Mouse (Mus musculus) kidney, adult 18-20 months (tissue): ENCODE measurements around the gene Yipf7.

ENCODE experiments used
- DNase-seq: peaks from one replicate; pipeline ENCODE4 v3.0.0; 2021

Yipf7 gene

DNA sequence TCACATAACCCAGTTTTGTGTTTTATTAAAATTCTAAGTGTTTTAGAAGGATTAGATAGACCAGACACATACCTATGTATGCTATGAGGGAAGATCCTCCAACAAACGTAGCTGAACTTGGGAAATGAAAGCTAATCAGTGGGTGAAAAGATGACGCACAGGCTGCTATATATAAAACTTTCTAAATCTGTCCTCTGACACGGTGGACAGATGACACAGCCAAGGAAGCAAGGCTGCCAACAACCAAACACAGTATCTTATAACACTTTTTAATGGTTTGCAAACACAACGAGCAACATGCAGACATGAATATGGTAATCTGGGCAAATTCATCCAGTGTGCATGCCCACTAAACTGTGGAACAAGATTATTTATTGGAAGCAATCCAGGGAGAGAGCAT lies at the start of gene Yipf7:
TSS of gene Yipf7 (minus strand) at position 160 of the 400 bp plus-strand sequence.
- no peak for DNase-seq

DNA sequence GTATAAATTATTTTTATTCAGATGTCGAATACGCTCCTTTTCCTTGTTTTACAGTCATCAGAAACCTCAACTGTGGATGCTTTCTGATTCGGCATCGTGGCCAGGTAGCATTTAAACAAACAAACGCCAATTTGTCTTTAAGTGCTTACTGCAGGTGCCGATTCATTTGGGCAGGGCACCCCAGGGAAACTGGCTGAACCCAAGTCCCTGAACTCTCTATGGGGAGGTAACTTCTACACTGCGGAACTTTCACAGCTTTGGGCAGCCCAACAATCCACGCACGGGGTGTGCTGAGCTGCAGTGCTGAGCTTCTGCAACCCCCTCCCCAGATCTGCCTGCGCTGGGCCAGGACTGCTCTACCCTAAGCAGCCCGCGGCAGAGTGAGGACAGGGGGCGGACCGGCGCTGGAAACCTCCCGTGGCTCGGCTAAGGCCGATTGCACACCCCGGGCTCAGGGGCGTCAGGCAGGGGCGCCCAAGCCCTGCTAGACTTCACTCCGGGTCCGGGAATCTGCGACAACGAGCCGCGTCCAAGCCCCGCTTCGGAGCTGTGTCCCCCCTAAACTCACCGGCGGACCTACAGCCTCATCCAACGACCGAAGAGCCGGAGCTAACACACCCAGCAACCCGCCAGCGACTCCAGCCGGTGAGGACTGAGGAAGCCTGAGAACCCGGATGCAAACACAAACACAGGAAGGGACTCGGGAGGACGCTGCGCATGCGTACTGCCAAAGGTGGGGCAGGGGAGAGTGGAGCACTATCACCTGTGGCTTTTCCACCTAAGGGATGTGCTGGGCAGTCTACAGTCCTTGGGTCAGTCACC lies 49.4 kb upstream of the Yipf7 start, which contains the start of gene Gnpda2:
TSS of gene Gnpda2 (minus strand) at position 701 of the 822 bp plus-strand sequence.
- DNase-seq: peak; percentile 82

DNA sequence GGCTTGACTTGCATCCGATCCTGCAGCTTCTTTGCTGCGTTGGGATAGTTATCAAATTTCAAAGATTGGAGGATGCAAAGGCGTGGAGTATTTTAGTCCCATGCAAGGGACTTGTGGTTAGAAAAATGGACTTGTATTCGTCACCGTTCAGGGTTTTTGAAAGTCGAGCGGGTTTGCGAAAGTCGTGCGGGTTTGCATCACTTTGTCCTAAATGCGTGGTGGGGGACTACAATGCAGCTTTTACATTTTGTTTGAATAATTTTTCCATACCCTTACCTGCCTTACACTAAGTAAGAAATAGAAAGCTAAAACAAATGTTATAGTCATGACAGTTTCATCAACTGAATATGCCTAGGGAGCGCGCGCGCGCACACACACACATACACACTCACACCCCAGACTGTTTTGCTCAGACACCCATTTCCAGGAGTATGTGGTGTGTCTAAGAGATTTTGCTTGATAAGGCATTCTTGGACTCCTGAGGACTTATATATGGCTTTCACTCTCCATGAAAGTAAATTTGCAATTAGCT lies 15.0 kb upstream of the Yipf7 start:
- no peak for DNase-seq

DNA sequence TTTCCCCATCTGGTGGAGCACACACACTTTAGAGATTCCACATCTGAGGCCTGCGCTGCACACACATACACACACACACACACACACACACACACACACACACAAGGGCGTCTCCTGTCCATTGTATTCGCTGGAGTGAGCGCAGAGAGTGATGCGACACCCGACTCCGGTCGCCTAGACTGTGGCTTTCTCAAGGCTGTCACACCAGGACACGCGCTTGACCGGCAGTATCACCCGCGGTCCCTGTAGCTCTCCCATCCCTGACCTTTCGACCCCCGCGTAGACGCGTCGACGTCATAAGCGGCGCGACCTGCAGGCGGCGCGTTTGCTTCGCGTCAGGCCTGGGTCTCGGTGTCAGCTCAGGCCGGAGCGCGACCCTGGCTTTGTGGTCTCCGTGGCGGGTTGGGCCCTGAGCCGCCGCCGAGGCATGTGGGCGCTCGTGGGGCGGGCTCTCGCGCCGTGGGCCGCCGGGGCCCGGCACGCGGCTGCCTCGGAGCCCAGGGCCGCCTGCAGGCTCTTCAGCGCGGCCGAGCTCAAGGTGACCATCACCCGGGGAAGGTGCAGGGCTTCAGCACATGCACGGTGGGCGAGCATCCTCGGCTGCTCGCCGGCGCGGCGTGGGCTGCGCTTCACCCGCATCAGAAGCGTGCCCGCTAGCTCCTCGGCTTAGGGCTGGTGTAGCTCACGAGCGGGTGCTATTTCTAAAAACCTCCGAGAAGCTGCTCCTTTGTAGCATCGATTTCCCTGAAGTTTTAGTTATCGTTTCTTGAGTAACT lies 14.4 kb upstream of the Yipf7 start, which contains the start of gene Guf1:
TSS of gene Guf1 (plus strand) at position 296 of the 776 bp plus-strand sequence.
- peak; percentile 96 for DNase-seq

DNA sequence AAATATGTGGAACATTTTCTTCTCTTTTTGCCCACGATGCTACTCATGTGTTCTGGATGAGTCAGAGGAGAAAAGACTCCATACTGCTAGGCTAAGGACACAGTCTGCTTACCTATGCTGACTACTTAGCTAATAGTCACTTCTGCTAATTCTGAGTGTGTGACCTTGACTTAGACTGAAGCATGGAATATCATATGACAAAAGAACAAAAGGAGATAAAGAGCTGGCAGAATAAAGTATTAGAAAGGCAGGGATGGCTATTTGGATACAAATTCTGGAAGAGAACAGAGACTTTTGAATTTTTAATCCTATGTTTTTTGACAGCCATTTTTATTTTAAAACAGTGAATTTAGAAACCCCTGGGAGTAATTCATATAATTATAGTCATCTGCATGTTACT lies 768 bp downstream of the Yipf7 start:
- DNase-seq: no peak

DNA sequence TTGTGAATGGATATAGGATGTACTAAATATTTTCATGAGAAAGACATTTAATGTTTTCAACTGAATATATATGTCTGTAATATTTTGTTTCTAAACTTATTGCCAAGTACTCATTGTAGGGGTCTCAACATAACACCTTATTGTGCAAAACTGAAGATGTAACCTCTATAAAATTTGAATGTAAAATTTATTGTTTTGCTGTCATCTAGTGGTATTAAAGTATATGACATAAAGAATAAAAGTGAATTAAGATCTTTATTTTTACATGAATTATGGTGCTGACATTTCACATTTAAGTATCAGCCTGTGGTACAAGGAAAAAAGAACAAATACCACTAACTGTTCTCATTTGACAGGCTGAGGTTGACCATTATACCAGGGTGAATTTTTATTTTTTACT lies 18.5 kb downstream of the Yipf7 start:
- no peak for DNase-seq

DNA sequence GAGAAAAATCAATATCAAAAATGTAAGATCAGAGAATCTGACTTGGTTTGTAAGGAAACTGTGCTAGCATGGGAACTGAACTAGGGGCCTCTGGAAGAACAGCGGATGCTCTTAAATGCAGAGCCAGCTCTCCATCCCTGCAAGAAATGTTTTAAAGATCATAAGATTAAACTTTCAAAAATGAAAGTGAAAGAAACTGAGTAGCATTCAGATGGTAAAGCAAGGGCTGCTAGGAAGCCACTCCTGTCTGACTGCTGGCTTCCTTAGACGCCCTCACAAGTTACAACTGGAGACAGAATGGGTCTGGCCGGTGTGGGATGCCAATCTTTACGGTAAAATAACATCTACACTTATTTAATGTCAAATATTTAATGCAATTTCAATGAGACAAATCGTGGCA lies 20.4 kb downstream of the Yipf7 start:
- DNase-seq: no peak

DNA sequence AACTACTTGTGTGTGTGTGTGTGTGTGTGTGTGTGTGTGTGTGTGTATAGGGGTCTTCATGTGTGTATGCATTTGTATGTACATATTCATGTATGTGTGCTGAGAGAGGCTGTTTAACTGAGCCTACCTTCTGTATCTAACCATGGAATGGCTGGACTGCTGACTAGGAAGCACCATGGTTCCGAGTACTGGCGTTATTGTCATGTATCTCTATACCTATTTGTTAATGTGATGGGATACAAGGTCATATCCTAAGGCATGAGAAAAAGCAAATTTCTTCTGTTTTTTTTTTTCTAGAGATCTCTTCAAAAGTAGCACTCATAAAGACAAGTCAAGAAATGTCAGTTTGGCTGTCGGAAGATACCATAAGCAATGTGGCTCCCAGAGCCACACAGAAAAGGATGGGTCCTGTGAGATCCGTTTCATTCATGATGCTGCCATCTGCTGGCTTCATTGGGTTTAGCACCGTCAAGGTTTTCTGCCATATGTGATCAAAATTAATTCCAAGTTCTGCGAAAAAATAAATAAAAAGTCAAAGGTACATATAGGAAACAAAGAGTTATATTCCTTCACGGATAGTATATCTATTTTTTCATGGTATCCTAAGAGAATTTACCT lies 21.7 kb downstream of the Yipf7 start:
- peak; percentile 42 for DNase-seq

DNA sequence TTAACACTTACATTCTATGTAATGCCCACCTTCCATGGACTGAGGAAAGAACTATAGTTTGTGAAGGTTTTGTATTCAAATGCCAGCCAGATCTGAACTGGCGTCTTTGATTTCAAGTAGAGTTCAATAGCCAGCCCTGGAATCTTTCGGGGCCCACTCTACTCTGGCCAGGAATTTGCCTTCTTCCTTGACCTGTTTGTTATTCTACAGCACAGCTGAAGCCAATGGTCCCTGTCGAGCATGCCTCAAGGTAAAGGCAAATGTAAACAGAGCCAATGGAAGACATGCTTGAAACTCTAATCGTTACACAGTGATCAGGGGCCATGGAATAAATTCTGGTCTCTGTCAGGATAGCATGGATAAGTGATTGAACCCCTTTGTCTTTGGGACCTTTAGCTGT lies 30.2 kb downstream of the Yipf7 start:
- DNase-seq: no peak

DNA sequence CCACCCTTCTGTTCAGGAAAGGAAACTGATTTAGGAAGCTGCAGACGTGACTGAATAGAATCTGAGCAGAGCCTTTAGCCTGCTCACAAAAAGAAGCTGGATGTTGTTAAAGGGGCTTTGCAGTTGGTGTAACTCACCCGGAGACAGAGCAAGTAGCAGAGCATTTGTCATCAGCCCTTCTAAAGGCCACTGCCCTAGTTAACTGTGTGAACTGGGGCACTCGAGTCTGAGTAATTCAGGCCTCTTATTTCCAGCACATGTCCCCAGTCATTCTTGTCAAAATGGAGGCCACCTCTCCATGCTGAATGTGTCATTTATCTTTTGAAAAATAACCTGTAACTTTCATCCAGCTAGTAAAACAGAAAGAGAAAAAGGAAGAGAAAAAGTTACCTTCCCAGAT lies 30.8 kb downstream of the Yipf7 start:
- DNase-seq: no peak

DNA sequence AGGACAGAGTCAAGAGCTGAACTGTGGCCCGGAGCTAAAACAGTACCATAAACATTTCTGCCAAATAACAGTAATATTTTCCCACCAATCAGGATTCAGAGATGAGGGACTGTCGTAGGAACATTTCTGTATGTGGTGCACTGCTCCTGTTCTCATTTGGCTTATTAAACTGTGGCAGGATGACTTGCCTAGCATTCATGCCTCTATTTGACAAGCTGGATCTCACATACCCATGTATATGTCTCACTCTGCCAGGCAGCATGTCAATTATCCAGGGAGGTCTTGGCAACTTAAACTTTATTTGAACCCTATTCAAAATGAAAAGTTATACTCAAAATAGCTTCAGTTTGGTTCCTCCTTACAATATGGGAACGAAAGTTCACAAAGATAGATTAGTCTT lies 35.4 kb downstream of the Yipf7 start:
- DNase-seq: no peak

DNA sequence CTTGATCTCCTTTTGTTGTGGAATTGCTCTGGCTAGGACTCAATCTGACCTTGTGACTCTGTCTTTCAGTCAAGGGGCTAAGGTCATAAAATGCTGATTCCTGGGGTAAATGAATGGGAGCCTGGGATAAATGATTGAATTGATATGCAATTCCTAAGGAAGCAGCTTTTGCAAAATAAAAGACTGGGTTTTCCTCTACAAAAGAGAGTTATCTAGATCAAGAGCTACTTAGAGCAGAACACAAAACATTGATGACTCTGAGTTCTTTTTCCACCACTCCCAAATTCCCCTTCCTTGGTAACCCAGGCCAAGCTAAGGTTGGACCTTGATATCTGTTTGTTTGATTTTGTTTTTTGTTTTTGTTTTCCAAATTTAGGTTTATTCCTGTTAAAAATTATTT lies 53.4 kb downstream of the Yipf7 start:
- DNase-seq: no peak

DNA sequence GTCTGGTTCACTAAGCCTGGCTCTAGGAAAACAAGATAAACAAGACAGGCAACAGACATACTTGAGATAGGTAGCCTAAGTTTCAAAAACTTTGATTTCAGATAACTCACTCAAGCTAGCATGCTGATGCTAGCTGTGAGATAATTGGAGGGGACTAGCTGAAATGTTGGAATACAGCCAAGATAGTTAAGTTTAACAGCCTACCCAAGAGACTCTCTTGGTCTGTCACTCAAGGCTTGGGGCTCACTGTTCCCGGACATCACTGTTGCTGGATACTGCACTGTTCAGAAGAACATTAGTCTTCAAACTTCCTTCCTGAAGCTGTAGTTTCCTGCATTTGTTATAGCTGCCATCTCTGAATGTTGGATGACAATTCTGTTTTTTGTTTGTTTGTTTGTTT lies 74.9 kb downstream of the Yipf7 start:
- no peak for DNase-seq
